Mouse (Mus musculus): Measurements from ENCODE around the gene Frmd7. TPM values are rescaled to one million over a fixed set of nuclear protein-coding genes. Genes with fewer than 3 reads are reported as not detected.
A peak's percentile ranks its signal among the peaks of the same experiment; 100 is the strongest.

Frmd7 gene
- polyA plus RNA-seq, 1 experiment from 2014 or later = not detected

GRCm38 (mm10) chrX:50903497-50903896 is 39.0 kb downstream of the Frmd7 start:
- Histone ChIP-seq H3K9ac (replicated peaks) (no peak overlapping the region), H3K27ac (ENCODE audit: low read depth) (no peak overlapping the region), H3K4me2 (ENCODE audit: low read depth, low read length) (no peak overlapping the region), H3K27me3 (ENCODE audit: insufficient read depth, low read length) (peaks cover 2% of the 10 kb centered on the region; the same call in 1 of the 2 replicates), H3K4me1 (ENCODE audit: insufficient read depth) (no peaks in the 10 kb centered on the region), H3K4me3 (ENCODE audit: low read depth, low read length) (no peak overlapping the region), H3K9me3 (ENCODE audit: low read length) (no peaks in the 10 kb centered on the region), H3K36me3 (replicated peaks; ENCODE audit: insufficient read depth, low read length) (no peaks in the 10 kb centered on the region)
- WGBS (ENCODE audit: insufficient replicate concordance) = 57% methylated on average over 3 of the region's 3 CpGs
- DNase-seq (no peak), ATAC-seq (no peak)
- TF ChIP-seq EP300 (IDR thresholded peaks at IDR 0.05; ENCODE audit: low read depth) (no peak), CTCF (IDR thresholded peaks at IDR 0.05; ENCODE audit: low read depth) (no peak)

GRCm38 (mm10) chrX:50887999-50888398 is 54.5 kb downstream of the Frmd7 start:
- H3K4me3 ChIP-seq (ENCODE audit: low read depth, low read length) = no peak overlapping the region
- no peak overlapping the region for H3K27ac ChIP-seq (ENCODE audit: low read depth)
- H3K4me1 ChIP-seq (ENCODE audit: insufficient read depth) = no peaks in the 10 kb centered on the region
- no peaks in the 10 kb centered on the region for H3K27me3 ChIP-seq (ENCODE audit: insufficient read depth, low read length)
- 75% methylated on average over 2 of the region's 2 CpGs for WGBS (ENCODE audit: insufficient replicate concordance)
- H3K9ac ChIP-seq (replicated peaks) = no peak overlapping the region
- DNase-seq (no peak), ATAC-seq (no peak)
- H3K36me3 ChIP-seq (replicated peaks; ENCODE audit: insufficient read depth, low read length) = no peaks in the 10 kb centered on the region
- TF ChIP-seq EP300 (IDR thresholded peaks at IDR 0.05; ENCODE audit: low read depth) = no peak
- peak; percentile 33 for TF ChIP-seq CTCF (IDR thresholded peaks at IDR 0.05; ENCODE audit: low read depth)
- no peaks in the 10 kb centered on the region for H3K9me3 ChIP-seq (ENCODE audit: low read length)
- H3K4me2 ChIP-seq (ENCODE audit: low read depth, low read length) = no peak overlapping the region

GRCm38 (mm10) chrX:50874246-50875002 is 68.1 kb downstream of the Frmd7 start:
- H3K4me3 ChIP-seq (ENCODE audit: low read depth, low read length) = no peak overlapping the region
- ATAC-seq (no peak), DNase-seq (no peak)
- 56% methylated on average over 6 of the region's 6 CpGs for WGBS (ENCODE audit: insufficient replicate concordance)
- no peaks in the 10 kb centered on the region for H3K9me3 ChIP-seq (ENCODE audit: low read length)
- no peaks in the 10 kb centered on the region for H3K4me1 ChIP-seq (ENCODE audit: insufficient read depth)
- H3K36me3 ChIP-seq (replicated peaks; ENCODE audit: insufficient read depth, low read length) = no peaks in the 10 kb centered on the region
- no peak overlapping the region for H3K9ac ChIP-seq (replicated peaks)
- no peak overlapping the region for H3K4me2 ChIP-seq (ENCODE audit: low read depth, low read length)
- no peak overlapping the region for H3K27ac ChIP-seq (ENCODE audit: low read depth)
- no peak for TF ChIP-seq EP300 (IDR thresholded peaks at IDR 0.05; ENCODE audit: low read depth)
- no peak for TF ChIP-seq CTCF (IDR thresholded peaks at IDR 0.05; ENCODE audit: low read depth)
- no peaks in the 10 kb centered on the region for H3K27me3 ChIP-seq (ENCODE audit: insufficient read depth, low read length)

GRCm38 (mm10) chrX:50864734-50865133 is 77.8 kb downstream of the Frmd7 start:
- no peaks in the 10 kb centered on the region for H3K27me3 ChIP-seq (ENCODE audit: insufficient read depth, low read length)
- DNase-seq = no peak
- H3K4me2 ChIP-seq (ENCODE audit: low read depth, low read length) = no peak overlapping the region
- no peak overlapping the region for H3K9ac ChIP-seq (replicated peaks)
- H3K9me3 ChIP-seq (ENCODE audit: low read length) = no peaks in the 10 kb centered on the region
- TF ChIP-seq CTCF (IDR thresholded peaks at IDR 0.05; ENCODE audit: low read depth) = no peak
- TF ChIP-seq EP300 (IDR thresholded peaks at IDR 0.05; ENCODE audit: low read depth) = no peak
- H3K4me3 ChIP-seq (ENCODE audit: low read depth, low read length) = no peak overlapping the region
- no peaks in the 10 kb centered on the region for H3K4me1 ChIP-seq (ENCODE audit: insufficient read depth)
- ATAC-seq = peak; percentile 45; the same call in 1 of the 2 replicates
- 53% methylated on average over 5 of the region's 5 CpGs for WGBS (ENCODE audit: insufficient replicate concordance)
- no peak overlapping the region for H3K27ac ChIP-seq (ENCODE audit: low read depth)
- no peaks in the 10 kb centered on the region for H3K36me3 ChIP-seq (replicated peaks; ENCODE audit: insufficient read depth, low read length)

- ATAC-seq (no peak), DNase-seq (no peak)
- Histone ChIP-seq H3K4me2 (ENCODE audit: low read depth, low read length) (no peak overlapping the region), H3K27ac (ENCODE audit: low read depth) (no peak overlapping the region), H3K9ac (replicated peaks) (no peak overlapping the region), H3K4me1 (ENCODE audit: insufficient read depth) (no peaks in the 10 kb centered on the region), H3K27me3 (ENCODE audit: insufficient read depth, low read length) (no peaks in the 10 kb centered on the region), H3K9me3 (ENCODE audit: low read length) (no peaks in the 10 kb centered on the region), H3K36me3 (replicated peaks; ENCODE audit: insufficient read depth, low read length) (no peaks in the 10 kb centered on the region), H3K4me3 (ENCODE audit: low read depth, low read length) (no peak overlapping the region)
- WGBS (ENCODE audit: insufficient replicate concordance) = 75% methylated on average over 2 of the region's 2 CpGs
- TF ChIP-seq EP300 (IDR thresholded peaks at IDR 0.05; ENCODE audit: low read depth) (no peak), CTCF (IDR thresholded peaks at IDR 0.05; ENCODE audit: low read depth) (no peak)
Observed at GRCm38 (mm10) chrX:50863771-50864170, 78.7 kb downstream of the Frmd7 start.

GRCm38 (mm10) chrX:50850428-50851184 is 91.9 kb downstream of the Frmd7 start:
- Histone ChIP-seq H3K4me1 (ENCODE audit: insufficient read depth) (no peaks in the 10 kb centered on the region), H3K36me3 (replicated peaks; ENCODE audit: insufficient read depth, low read length) (no peaks in the 10 kb centered on the region), H3K27ac (ENCODE audit: low read depth) (0 out of 2 replicates have a peak overlapping the region, but pooled peaks have one; percentile 11), H3K4me2 (ENCODE audit: low read depth, low read length) (no peak overlapping the region), H3K9ac (replicated peaks) (no peak overlapping the region), H3K9me3 (ENCODE audit: low read length) (no peaks in the 10 kb centered on the region), H3K27me3 (ENCODE audit: insufficient read depth, low read length) (no peaks in the 10 kb centered on the region), H3K4me3 (ENCODE audit: low read depth, low read length) (no peak overlapping the region)
- DNase-seq (peak; percentile 15), ATAC-seq (peak; percentile 59; the same call in 1 of the 2 replicates)
- TF ChIP-seq CTCF (IDR thresholded peaks at IDR 0.05; ENCODE audit: low read depth) = no peak
- no peak for TF ChIP-seq EP300 (IDR thresholded peaks at IDR 0.05; ENCODE audit: low read depth)
- WGBS (ENCODE audit: insufficient replicate concordance) = 42% methylated on average over 6 of the region's 6 CpGs

Other genes starting within 250 kb of the Frmd7 start
- 2.5 and 3.9 TPM in 2 replicates for gene Stk26, start 101.7 kb downstream of the Frmd7 start, polyA plus RNA-seq (2015; fragmentation: Nextera tagmentation; extraction: Ambion mirVana)
- 8.5 and 9.5 TPM in 2 replicates for gene Rap2c, start 75.3 kb upstream of the Frmd7 start, polyA plus RNA-seq (2015; fragmentation: Nextera tagmentation; extraction: Ambion mirVana)